Mouse (Mus musculus): ENCODE results near the gene Mrm3. TPM values are rescaled to one million over a fixed set of nuclear protein-coding genes. Genes with fewer than 3 reads are reported as not detected.

Gene Mrm3
- polyA plus RNA-seq, 1 experiment from 2014 or later: 18.6 TPM

DNA sequence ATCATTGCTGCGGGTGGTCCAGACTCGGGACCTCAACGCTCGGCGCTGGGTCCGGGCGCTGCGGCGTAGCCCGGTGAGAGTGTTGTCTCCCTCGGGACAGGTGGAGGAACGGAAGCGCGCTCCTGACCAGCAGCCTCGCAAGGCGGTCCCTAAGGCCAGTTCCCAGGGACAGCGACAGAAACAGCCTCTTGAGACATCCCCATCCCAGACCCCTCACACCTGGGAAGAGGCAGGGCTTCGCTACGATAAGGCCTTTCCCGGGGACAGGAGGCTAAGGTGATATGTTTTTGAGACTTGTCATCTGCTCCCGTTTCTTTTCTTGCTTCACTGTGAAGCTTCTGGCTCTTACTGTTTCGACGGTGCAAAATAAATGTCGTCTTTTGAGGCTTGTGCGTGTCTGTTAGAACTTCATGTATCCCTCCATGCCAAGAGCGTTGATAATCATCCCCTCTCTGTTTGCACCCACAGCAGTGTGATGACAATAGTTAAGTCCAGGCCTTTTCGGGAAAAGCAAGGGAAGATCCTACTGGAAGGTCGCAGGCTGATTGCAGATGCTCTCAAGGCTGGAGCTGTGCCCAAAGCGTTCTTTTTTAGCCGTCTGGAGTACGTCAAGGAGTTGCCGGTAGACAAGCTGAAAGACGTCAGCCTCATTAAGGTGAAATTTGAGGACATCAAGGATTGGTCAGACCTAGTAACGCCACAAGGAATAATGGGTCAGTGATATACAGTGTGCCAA lies 464 bp downstream of the Mrm3 start:
- no peak overlapping the region for H3K27ac ChIP-seq (ENCODE audit: low read depth, low read length)

DNA sequence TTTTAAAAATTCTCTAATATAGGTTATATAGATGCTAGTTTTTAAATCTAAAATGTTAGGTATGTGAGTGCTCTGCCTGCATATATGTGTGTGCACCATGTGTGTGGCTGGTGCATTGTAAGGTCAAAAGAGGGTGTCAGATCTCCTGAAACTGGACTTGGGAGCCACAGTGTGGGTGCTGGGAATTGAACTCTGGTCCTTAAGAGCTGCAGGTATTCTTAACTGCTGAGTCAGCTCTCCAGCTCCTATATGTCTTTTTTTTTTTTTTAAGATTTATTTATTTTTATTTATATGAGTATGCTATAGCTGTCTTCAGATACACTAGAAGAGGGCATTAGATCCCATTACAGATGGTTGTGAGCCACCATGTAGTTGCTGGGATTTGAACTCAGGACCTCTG lies 2.9 kb downstream of the Mrm3 start:
- H3K4me1 ChIP-seq (ENCODE audit: control insufficient read depth, insufficient read depth, low read length): peaks cover 10% of the 10 kb centered on the region
- no peak overlapping the region for H3K4me3 ChIP-seq (ENCODE audit: low read depth, low read length)
- H3K4me2 ChIP-seq (ENCODE audit: low read depth): no peak overlapping the region
- H3K36me3 ChIP-seq (ENCODE audit: control insufficient read depth, insufficient read depth, low read length): no peaks in the 10 kb centered on the region; the same call in 1 of the 2 replicates
- H3K27ac ChIP-seq (ENCODE audit: low read depth, low read length): no peak overlapping the region
- no peaks in the 10 kb centered on the region for H3K9me3 ChIP-seq (ENCODE audit: control insufficient read depth, low read length)
- ATAC-seq (ENCODE audit: insufficient read depth, low FRiP score, low TSS enrichment) (no peak), DNase-seq (ENCODE audit: low spot score) (no peak)
- no peaks in the 10 kb centered on the region for H3K27me3 ChIP-seq (ENCODE audit: control insufficient read depth, insufficient read depth, low read length)
- H3K9ac ChIP-seq (ENCODE audit: low read length): no peak overlapping the region

More for the DNA sequence above, 464 bp downstream of the Mrm3 start:
- peaks cover 10% of the 10 kb centered on the region for H3K4me1 ChIP-seq (ENCODE audit: control insufficient read depth, insufficient read depth, low read length)
- no peaks in the 10 kb centered on the region for H3K9me3 ChIP-seq (ENCODE audit: control insufficient read depth, low read length)
- peak overlapping the region; percentile 91 for H3K4me2 ChIP-seq (ENCODE audit: low read depth)
- ATAC-seq (ENCODE audit: insufficient read depth, low FRiP score, low TSS enrichment): peak; percentile 31; the same call in 1 of the 2 replicates
- H3K9ac ChIP-seq (ENCODE audit: low read length): peak overlapping the region; percentile 76
- no peak for DNase-seq (ENCODE audit: low spot score)
- peak overlapping the region; percentile 76 for H3K4me3 ChIP-seq (ENCODE audit: low read depth, low read length)
- H3K27me3 ChIP-seq (ENCODE audit: control insufficient read depth, insufficient read depth, low read length): no peaks in the 10 kb centered on the region
- no peaks in the 10 kb centered on the region for H3K36me3 ChIP-seq (ENCODE audit: control insufficient read depth, insufficient read depth, low read length)
- WGBS: 5% methylated on average over 34 of the region's 34 CpGs

DNA sequence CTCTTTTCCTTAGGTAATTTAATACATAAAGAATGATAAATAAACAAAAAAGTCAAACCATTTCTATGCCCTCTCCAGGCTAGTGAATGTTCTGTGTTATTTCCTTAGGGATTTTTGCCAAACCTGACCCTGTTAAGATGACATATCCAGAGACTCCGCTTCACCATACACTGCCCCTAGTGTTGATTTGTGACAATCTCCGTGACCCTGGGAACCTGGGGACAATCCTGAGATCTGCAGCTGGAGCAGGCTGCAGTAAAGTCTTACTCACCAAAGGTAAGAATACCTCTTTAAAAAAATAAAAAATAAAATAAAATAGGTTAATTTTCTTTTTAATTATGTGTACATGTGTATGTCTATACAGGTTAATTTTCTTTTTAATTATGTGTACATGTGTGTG lies 3.7 kb downstream of the Mrm3 start:
- H3K36me3 ChIP-seq (ENCODE audit: control insufficient read depth, insufficient read depth, low read length): no peaks in the 10 kb centered on the region; the same call in 1 of the 2 replicates
- H3K4me2 ChIP-seq (ENCODE audit: low read depth): no peak overlapping the region
- DNase-seq (ENCODE audit: low spot score): no peak
- H3K4me3 ChIP-seq (ENCODE audit: low read depth, low read length): no peak overlapping the region
- peaks cover 10% of the 10 kb centered on the region for H3K4me1 ChIP-seq (ENCODE audit: control insufficient read depth, insufficient read depth, low read length)
- no peak overlapping the region for H3K9ac ChIP-seq (ENCODE audit: low read length)
- H3K9me3 ChIP-seq (ENCODE audit: control insufficient read depth, low read length): no peaks in the 10 kb centered on the region
- H3K27me3 ChIP-seq (ENCODE audit: control insufficient read depth, insufficient read depth, low read length): no peaks in the 10 kb centered on the region
- no peak for ATAC-seq (ENCODE audit: insufficient read depth, low FRiP score, low TSS enrichment)
- 60% methylated on average over 2 of the region's 2 CpGs for WGBS
- no peak overlapping the region for H3K27ac ChIP-seq (ENCODE audit: low read depth, low read length)

DNA sequence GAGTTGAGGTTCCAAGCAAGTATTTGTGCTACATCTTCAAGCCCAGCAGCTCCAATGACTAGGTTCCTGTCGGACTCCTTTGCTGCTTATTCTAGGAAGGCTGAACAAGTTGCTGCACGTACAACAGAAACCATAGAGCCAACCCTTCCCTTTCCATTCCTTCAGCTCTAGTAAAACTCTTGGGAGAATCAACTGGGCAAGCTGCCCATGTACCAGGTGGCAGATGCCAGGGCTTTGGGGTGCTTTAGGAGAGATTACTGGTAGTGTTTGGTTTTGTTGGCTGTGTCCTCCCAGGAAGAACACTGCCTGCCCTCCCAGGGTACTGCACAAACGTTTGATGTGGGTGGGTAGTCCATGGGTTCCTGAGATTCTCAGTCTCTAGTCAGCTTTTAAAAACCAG lies 8.5 kb downstream of the Mrm3 start:
- ATAC-seq (ENCODE audit: insufficient read depth, low FRiP score, low TSS enrichment): no peak
- WGBS: 66% methylated on average over 3 of the region's 3 CpGs

DNA sequence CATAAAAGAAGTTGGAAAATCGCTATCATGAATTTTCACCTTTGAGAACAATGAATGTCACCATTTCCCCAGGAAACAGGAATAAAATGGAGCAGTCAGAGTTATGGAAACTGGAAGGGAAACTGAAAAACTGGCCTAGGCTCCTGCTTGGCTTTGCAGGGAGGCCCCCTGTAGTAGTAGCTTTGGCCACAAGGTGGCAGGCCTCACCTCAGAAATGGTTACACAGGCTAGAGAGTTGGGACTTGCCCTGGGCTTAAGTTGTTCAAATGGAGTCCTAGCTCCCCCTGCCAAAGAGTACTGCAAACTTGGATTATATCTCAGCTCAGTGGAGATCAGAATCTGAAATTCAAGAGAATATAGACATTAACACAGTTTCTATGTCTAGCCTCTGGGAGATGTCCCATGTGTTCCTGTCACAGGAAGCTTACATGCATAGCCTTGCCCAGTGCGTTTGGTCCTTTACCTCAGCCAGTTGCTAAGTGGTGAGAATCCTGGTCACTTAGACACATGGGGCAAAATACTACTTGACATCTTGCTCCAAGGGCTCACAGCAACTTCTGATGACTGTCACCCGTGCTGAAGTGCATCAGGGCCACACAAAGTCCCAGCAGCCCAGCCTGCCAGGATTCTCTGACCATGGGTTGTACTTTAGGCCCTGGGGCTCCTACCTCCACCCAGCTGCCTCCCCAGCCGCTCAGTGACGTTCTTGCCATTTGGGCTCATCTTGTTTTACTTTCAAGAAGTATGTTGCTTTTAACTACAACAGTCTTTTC lies 9.8 kb downstream of the Mrm3 start:
- Histone ChIP-seq H3K36me3 (ENCODE audit: control insufficient read depth, insufficient read depth, low read length) (no peaks in the 10 kb centered on the region; the same call in 1 of the 2 replicates), H3K9me3 (ENCODE audit: control insufficient read depth, low read length) (no peaks in the 10 kb centered on the region), H3K4me2 (ENCODE audit: low read depth) (no peak overlapping the region), H3K27ac (ENCODE audit: low read depth, low read length) (0 out of 2 replicates have a peak overlapping the region, but pooled peaks have one; percentile 17), H3K4me3 (ENCODE audit: low read depth, low read length) (no peak overlapping the region), H3K9ac (ENCODE audit: low read length) (no peak overlapping the region), H3K27me3 (ENCODE audit: control insufficient read depth, insufficient read depth, low read length) (no peaks in the 10 kb centered on the region), H3K4me1 (ENCODE audit: control insufficient read depth, insufficient read depth, low read length) (peaks cover 13% of the 10 kb centered on the region)
- WGBS: 47% methylated on average over 5 of the region's 5 CpGs
- ATAC-seq (ENCODE audit: insufficient read depth, low FRiP score, low TSS enrichment) (peak; percentile 65; the same call in 1 of the 2 replicates), DNase-seq (ENCODE audit: low spot score) (peak; percentile 88)

More for the DNA sequence above, 8.5 kb downstream of the Mrm3 start:
- H3K4me2 ChIP-seq (ENCODE audit: low read depth): no peak overlapping the region
- no peaks in the 10 kb centered on the region; the same call in 1 of the 2 replicates for H3K36me3 ChIP-seq (ENCODE audit: control insufficient read depth, insufficient read depth, low read length)
- no peak overlapping the region for H3K27ac ChIP-seq (ENCODE audit: low read depth, low read length)
- H3K9ac ChIP-seq (ENCODE audit: low read length): no peak overlapping the region
- peaks cover 11% of the 10 kb centered on the region; the same call in 1 of the 2 replicates for H3K4me1 ChIP-seq (ENCODE audit: control insufficient read depth, insufficient read depth, low read length)
- no peak overlapping the region for H3K4me3 ChIP-seq (ENCODE audit: low read depth, low read length)
- H3K9me3 ChIP-seq (ENCODE audit: control insufficient read depth, low read length): no peaks in the 10 kb centered on the region
- H3K27me3 ChIP-seq (ENCODE audit: control insufficient read depth, insufficient read depth, low read length): no peaks in the 10 kb centered on the region
- DNase-seq (ENCODE audit: low spot score): no peak

DNA sequence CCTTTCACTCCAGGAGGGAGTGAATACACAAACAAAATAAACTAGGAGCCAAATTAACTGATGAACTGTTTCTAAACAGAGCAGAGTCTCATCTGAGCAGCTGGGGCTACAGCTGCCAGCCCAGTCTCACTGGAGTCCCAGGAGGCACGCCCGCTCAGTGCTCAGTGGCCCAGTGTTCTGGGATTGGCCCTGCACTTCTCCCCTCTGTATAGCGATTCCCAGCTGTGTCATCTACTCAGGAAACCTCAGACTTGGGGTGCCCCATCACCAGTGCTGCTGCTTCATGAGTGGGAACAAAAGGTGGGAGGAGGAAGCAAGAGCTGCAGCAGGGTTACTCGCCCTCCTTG lies 10.4 kb downstream of the Mrm3 start:
- DNase-seq (ENCODE audit: low spot score) (no peak), ATAC-seq (ENCODE audit: insufficient read depth, low FRiP score, low TSS enrichment) (no peak; the same call in 1 of the 2 replicates)
- Histone ChIP-seq H3K27ac (ENCODE audit: low read depth, low read length) (no peak overlapping the region), H3K9me3 (ENCODE audit: control insufficient read depth, low read length) (no peaks in the 10 kb centered on the region), H3K9ac (ENCODE audit: low read length) (peak overlapping the region; percentile 33; the same call in 1 of the 2 replicates), H3K4me3 (ENCODE audit: low read depth, low read length) (no peak overlapping the region), H3K27me3 (ENCODE audit: control insufficient read depth, insufficient read depth, low read length) (no peaks in the 10 kb centered on the region), H3K4me1 (ENCODE audit: control insufficient read depth, insufficient read depth, low read length) (peaks cover 13% of the 10 kb centered on the region), H3K36me3 (ENCODE audit: control insufficient read depth, insufficient read depth, low read length) (no peaks in the 10 kb centered on the region; the same call in 1 of the 2 replicates), H3K4me2 (ENCODE audit: low read depth) (no peak overlapping the region)
- 71% methylated on average over 4 of the region's 4 CpGs for WGBS

DNA sequence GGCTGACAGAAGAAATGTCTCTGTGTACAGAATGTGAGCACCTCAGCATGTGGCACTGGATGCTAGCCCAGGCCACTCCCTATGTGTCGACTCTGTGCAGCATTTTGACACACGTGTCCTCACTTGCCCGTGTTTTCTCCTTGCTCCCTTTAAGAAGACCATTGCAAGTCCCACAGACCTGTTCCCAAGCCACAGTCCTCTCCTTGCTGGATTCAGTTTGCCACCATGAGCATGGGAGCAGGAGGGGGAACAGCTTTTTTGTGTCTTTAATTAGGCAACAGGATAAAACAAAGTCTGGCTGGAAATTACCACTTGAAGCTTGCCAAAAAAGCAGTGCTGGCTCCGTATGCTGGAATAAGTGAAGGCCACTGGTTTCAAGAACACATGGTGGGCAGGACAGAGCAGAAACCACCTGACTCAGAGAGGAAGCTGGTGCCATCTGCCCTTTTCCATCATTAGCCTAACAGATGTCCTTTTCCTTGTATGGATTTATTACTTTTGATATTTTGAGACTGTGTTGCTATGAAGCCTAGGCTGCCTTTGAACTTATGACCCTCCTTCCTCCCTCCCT lies 12.0 kb downstream of the Mrm3 start:
- H3K36me3 ChIP-seq (ENCODE audit: control insufficient read depth, insufficient read depth, low read length): no peaks in the 10 kb centered on the region
- H3K4me3 ChIP-seq (ENCODE audit: low read depth, low read length): no peak overlapping the region
- no peak overlapping the region for H3K4me2 ChIP-seq (ENCODE audit: low read depth)
- H3K4me1 ChIP-seq (ENCODE audit: control insufficient read depth, insufficient read depth, low read length): peaks cover 19% of the 10 kb centered on the region
- DNase-seq (ENCODE audit: low spot score) (no peak), ATAC-seq (ENCODE audit: insufficient read depth, low FRiP score, low TSS enrichment) (no peak)
- 66% methylated on average over 4 of the region's 4 CpGs for WGBS
- H3K9me3 ChIP-seq (ENCODE audit: control insufficient read depth, low read length): no peaks in the 10 kb centered on the region
- H3K27ac ChIP-seq (ENCODE audit: low read depth, low read length): no peak overlapping the region; the same call in 1 of the 2 replicates
- H3K27me3 ChIP-seq (ENCODE audit: control insufficient read depth, insufficient read depth, low read length): no peaks in the 10 kb centered on the region
- no peak overlapping the region for H3K9ac ChIP-seq (ENCODE audit: low read length)

DNA sequence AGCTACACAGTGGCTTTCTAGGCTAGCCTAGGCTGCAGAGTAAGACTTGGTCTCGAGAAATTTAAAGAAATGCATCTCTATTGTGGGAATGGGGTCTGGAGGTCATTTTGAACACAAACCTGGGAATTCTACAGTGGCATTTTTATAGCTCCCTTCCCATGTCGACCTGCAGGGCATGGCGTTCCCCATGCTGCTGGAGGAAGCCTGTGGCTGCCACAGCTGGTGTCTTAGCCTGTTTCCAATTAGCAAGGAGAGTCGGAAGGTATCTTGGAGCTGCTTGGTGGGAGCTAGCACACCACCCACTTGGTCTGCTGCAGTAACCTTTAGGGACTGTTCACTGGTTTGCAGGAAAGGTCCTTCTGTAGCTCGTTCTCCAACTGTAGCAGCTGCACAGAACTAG lies 12.6 kb downstream of the Mrm3 start:
- peaks cover 23% of the 10 kb centered on the region for H3K4me1 ChIP-seq (ENCODE audit: control insufficient read depth, insufficient read depth, low read length)
- no peaks in the 10 kb centered on the region for H3K27me3 ChIP-seq (ENCODE audit: control insufficient read depth, insufficient read depth, low read length)
- WGBS: 28% methylated on average over 5 of the region's 5 CpGs
- H3K9ac ChIP-seq (ENCODE audit: low read length): no peak overlapping the region
- DNase-seq (ENCODE audit: low spot score) (no peak), ATAC-seq (ENCODE audit: insufficient read depth, low FRiP score, low TSS enrichment) (no peak)
- H3K4me2 ChIP-seq (ENCODE audit: low read depth): no peak overlapping the region
- H3K9me3 ChIP-seq (ENCODE audit: control insufficient read depth, low read length): no peaks in the 10 kb centered on the region
- H3K4me3 ChIP-seq (ENCODE audit: low read depth, low read length): no peak overlapping the region
- no peak overlapping the region; the same call in 1 of the 2 replicates for H3K27ac ChIP-seq (ENCODE audit: low read depth, low read length)
- H3K36me3 ChIP-seq (ENCODE audit: control insufficient read depth, insufficient read depth, low read length): no peaks in the 10 kb centered on the region

Data from neural tube, embryonic 11.5 days (tissue).